20 mouse cellular contexts compared by ENCODE assay signal in genomic region chr2:66436286-66436685, GRCm38 (mm10). TPM values are rescaled to one million over a fixed set of nuclear protein-coding genes. Genes with fewer than 3 reads are reported as not detected.
DNase-seq lines count a peak whose midpoint lies in the region; ATAC-seq lines count a peak whose summit lies in the region.
"Had no signal": no experiment of that assay in that cellular context is flagged by ENCODE, and none has a peak within 500 bp of the region (broad histone marks: within the 10 kb centered on the region; RNA-seq: fewer than 3 reads in every experiment).

No protein-coding gene starts in this region.

- no peak overlapping the region for H3K27ac ChIP-seq in forebrain, embryonic 10.5 days
- no peak overlapping the region for H3K27ac ChIP-seq in forebrain, embryonic 15.5 days (replicated peaks)
- H3K27ac ChIP-seq in embryonic facial prominence, embryonic 14.5 days (replicated peaks; ENCODE audit: low read depth, low read length), result no peak overlapping the region
- H3K27ac ChIP-seq in heart, embryonic 10.5 days, result no peak overlapping the region
- H3K27ac ChIP-seq: embryonic facial prominence, embryonic 12.5 days; forebrain, embryonic 13.5 days; heart, adult 2 months; hindbrain, embryonic 10.5 days; hindbrain, embryonic 15.5 days had no signal

- H3K27me3 ChIP-seq in forebrain, embryonic 10.5 days (ENCODE audit: poor library complexity, severe bottlenecking), result peaks cover 8% of the 10 kb centered on the region
- H3K27me3 ChIP-seq in forebrain, embryonic 15.5 days, result no peaks in the 10 kb centered on the region
- H3K27me3 ChIP-seq in embryonic facial prominence, embryonic 14.5 days (replicated peaks; ENCODE audit: control insufficient read depth, insufficient read depth, low read length), result no peaks in the 10 kb centered on the region; the same call in 1 of the 2 replicates
- H3K27me3 ChIP-seq in heart, embryonic 10.5 days (ENCODE audit: insufficient read depth, poor library complexity, severe bottlenecking), result 0 out of 2 replicates have a peak, but pooled peaks cover 4% of the 10 kb centered on the region
- H3K27me3 ChIP-seq: forebrain, embryonic 13.5 days; heart, embryonic 12.5 days; hindbrain, embryonic 15.5 days had no signal

- no peak overlapping the region for H3K9ac ChIP-seq in forebrain, embryonic 15.5 days (replicated peaks)
- no peak overlapping the region for H3K9ac ChIP-seq in embryonic facial prominence, embryonic 14.5 days (ENCODE audit: low read depth, low read length)
- H3K9ac ChIP-seq: embryonic facial prominence, embryonic 12.5 days; forebrain, embryonic 13.5 days; heart, embryonic 12.5 days; hindbrain, embryonic 15.5 days had no signal

- 44% methylated on average over 3 of the region's 3 CpGs for WGBS in forebrain, embryonic 10.5 days
- 56% methylated on average over 3 of the region's 3 CpGs for WGBS in forebrain, embryonic 15.5 days
- WGBS in embryonic facial prominence, embryonic 14.5 days, result 18% methylated on average over 3 of the region's 3 CpGs
- WGBS in heart, embryonic 10.5 days, result 59% methylated on average over 3 of the region's 3 CpGs

- no peak for ATAC-seq in forebrain, embryonic 15.5 days (replicated peaks)
- ATAC-seq in embryonic facial prominence, embryonic 14.5 days (ENCODE audit: low read depth), result no peak
- ATAC-seq: forebrain, embryonic 13.5 days; inflammation-experienced regulatory T-cells, adult 6 months; intestine, postnatal 0 days had no signal

- H3K36me3 ChIP-seq in forebrain, embryonic 10.5 days (replicated peaks), result no peaks in the 10 kb centered on the region
- H3K36me3 ChIP-seq in forebrain, embryonic 15.5 days, result no peaks in the 10 kb centered on the region
- H3K36me3 ChIP-seq in embryonic facial prominence, embryonic 14.5 days (ENCODE audit: control insufficient read depth, insufficient read depth, low read length), result no peaks in the 10 kb centered on the region
- H3K36me3 ChIP-seq in heart, embryonic 10.5 days, result no peaks in the 10 kb centered on the region
- H3K36me3 ChIP-seq: embryonic facial prominence, embryonic 12.5 days; heart, embryonic 12.5 days; hindbrain, embryonic 10.5 days; hindbrain, embryonic 15.5 days had no signal

- H3K4me2 ChIP-seq in forebrain, embryonic 15.5 days (replicated peaks), result no peak overlapping the region
- no peak overlapping the region for H3K4me2 ChIP-seq in embryonic facial prominence, embryonic 14.5 days (ENCODE audit: low read depth, low read length)
- H3K4me2 ChIP-seq: embryonic facial prominence, embryonic 12.5 days; forebrain, embryonic 13.5 days; heart, embryonic 12.5 days; hindbrain, embryonic 15.5 days had no signal

- H3K9me3 ChIP-seq in forebrain, embryonic 10.5 days, result no peaks in the 10 kb centered on the region
- H3K9me3 ChIP-seq in forebrain, embryonic 15.5 days, result no peaks in the 10 kb centered on the region
- H3K9me3 ChIP-seq in embryonic facial prominence, embryonic 14.5 days (ENCODE audit: control insufficient read depth, low read length), result no peaks in the 10 kb centered on the region
- H3K9me3 ChIP-seq in heart, embryonic 10.5 days, result no peaks in the 10 kb centered on the region
- H3K9me3 ChIP-seq: embryonic facial prominence, embryonic 12.5 days; forebrain, embryonic 13.5 days; heart, embryonic 12.5 days; hindbrain, embryonic 10.5 days; hindbrain, embryonic 15.5 days had no signal

- no peak overlapping the region for H3K4me3 ChIP-seq in forebrain, embryonic 10.5 days
- H3K4me3 ChIP-seq in forebrain, embryonic 15.5 days, result no peak overlapping the region
- no peak overlapping the region for H3K4me3 ChIP-seq in embryonic facial prominence, embryonic 14.5 days (ENCODE audit: low read depth, low read length)
- H3K4me3 ChIP-seq in heart, embryonic 10.5 days, result no peak overlapping the region
- H3K4me3 ChIP-seq: embryonic facial prominence, embryonic 12.5 days; forebrain, embryonic 13.5 days; heart, adult 2 months; heart, embryonic 12.5 days; hindbrain, embryonic 10.5 days; hindbrain, embryonic 15.5 days had no signal

- peaks cover 16% of the 10 kb centered on the region for H3K4me1 ChIP-seq in forebrain, embryonic 10.5 days
- peaks cover 9% of the 10 kb centered on the region for H3K4me1 ChIP-seq in forebrain, embryonic 15.5 days
- H3K4me1 ChIP-seq in embryonic facial prominence, embryonic 14.5 days (ENCODE audit: control insufficient read depth, insufficient read depth, low read length), result peaks cover 4% of the 10 kb centered on the region; the same call in 1 of the 2 replicates
- H3K4me1 ChIP-seq in heart, embryonic 10.5 days, result no peaks in the 10 kb centered on the region
- H3K4me1 ChIP-seq: heart, embryonic 12.5 days had no signal

- peak; percentile 21 for DNase-seq in forebrain, embryonic 10.5 days (ENCODE audit: extremely low spot score, low spot score)
- DNase-seq in embryo, embryonic 10.5 days (ENCODE audit: low spot score), result peak; percentile 45
- peak; percentile 45 for DNase-seq in embryonic facial prominence, embryonic 14.5 days (ENCODE audit: low spot score)
- peak; percentile 12 for DNase-seq in mesoderm, embryonic 11.5 days (ENCODE audit: low read depth, low spot score)
- DNase-seq in heart, embryonic 10.5 days (ENCODE audit: low spot score), result no peak
- DNase-seq in frontal cortex, postnatal 36 days (ENCODE audit: low spot score in 2 of 2), result no peak
- DNase-seq: adrenal gland, postnatal 10 days; cerebellum, adult 11-12 months; cerebellum, adult 9-10 months; gastrocnemius, postnatal 10 days; heart, adult 2 months had no signal

RNA-seq across cellular contexts. Expression of gene Scn1a, which starts 4.4 kb away (rescaled TPM):
- polyA plus RNA-seq in forebrain, embryonic 10.5 days (2016; fragmentation: Nextera tagmentation; extraction: Ambion mirVana), result 1.1 and 1.4 TPM in 2 replicates
- polyA plus RNA-seq in forebrain, embryonic 15.5 days (2015; fragmentation: Nextera tagmentation; extraction: Ambion mirVana), result 11.7 and 12.6 TPM in 2 replicates
- 0.67 and 0.84 TPM in 2 replicates for polyA plus RNA-seq in embryonic facial prominence, embryonic 14.5 days (2014; fragmentation: Nextera tagmentation; extraction: Ambion mirVana)
- 0.07 and 0.24 TPM in 2 replicates for polyA plus RNA-seq in heart, embryonic 10.5 days (2016; fragmentation: Nextera tagmentation; extraction: Ambion mirVana)
- polyA plus RNA-seq: C2C12; inflammation-experienced regulatory T-cells, adult 6 months had no signal

Comparison
In these comparisons a context has a peak if more than half of its experiments do, and no peak if none do; other contexts are left out.
1. DNase-seq: peak in forebrain, embryonic 10.5 days (single experiment), embryo, embryonic 10.5 days (single experiment), embryonic facial prominence, embryonic 14.5 days (single experiment) and mesoderm, embryonic 11.5 days (single experiment); none in heart, embryonic 10.5 days (single experiment) and frontal cortex, postnatal 36 days (0 of 2).